Mouse (Mus musculus) macrophage (primary cell): ENCODE results near the gene Asb6. TPM values are rescaled to one million over a fixed set of nuclear protein-coding genes. Genes with fewer than 3 reads are reported as not detected.
A peak's percentile ranks its signal among the peaks of the same experiment; 100 is the strongest.

ENCODE experiments used
- H3K27ac ChIP-seq: fragments of 350-480 bp; formaldehyde crosslinking; 2 replicates; pipeline ENCODE4 v1.9.0; 2021
- H3K36me3 ChIP-seq: fragments of 350-480 bp; formaldehyde crosslinking; 2 replicates; pipeline ENCODE4 v1.9.0; 2021; ENCODE audit errors: inconsistent target
- H3K4me3 ChIP-seq: fragments of 350-480 bp; formaldehyde crosslinking; 2 replicates; pipeline ENCODE4 v1.9.0; 2021; ENCODE audit errors: inconsistent target
- H3K79me2 ChIP-seq: fragments of 350-480 bp; formaldehyde crosslinking; 2 replicates; pipeline ENCODE4 v1.9.0; 2021; ENCODE audit errors: inconsistent target
- WGBS: methylation state at CpG from one replicate; pipeline ENCODE4 v1.1.7; 2026; ENCODE audit warnings: inconsistent platforms; ENCODE audit not compliant: missing documents; 5-methylcytosine and 5-hydroxymethylcytosine counted together
- polyA plus RNA-seq: library from polyadenylated mRNA; stranded (reverse); fragments of 250-400 nt; gene quantifications from 3 replicates; pipeline ENCODE4 v1.2.4, GENCODE M21; 2018; ENCODE audit warnings: inconsistent platforms

Asb6 gene
- polyA plus RNA-seq, 1 experiment from 2014 or later = 20.4 TPM

- H3K36me3 ChIP-seq = no peaks in the 10 kb centered on the region
- WGBS = 68% methylated on average over 8 of the region's 8 CpGs
- H3K4me3 ChIP-seq = no peak overlapping the region
Observed at GRCm38 (mm10) chr2:30848184-30848583, 18.1 kb upstream of the Asb6 start.

DNA sequence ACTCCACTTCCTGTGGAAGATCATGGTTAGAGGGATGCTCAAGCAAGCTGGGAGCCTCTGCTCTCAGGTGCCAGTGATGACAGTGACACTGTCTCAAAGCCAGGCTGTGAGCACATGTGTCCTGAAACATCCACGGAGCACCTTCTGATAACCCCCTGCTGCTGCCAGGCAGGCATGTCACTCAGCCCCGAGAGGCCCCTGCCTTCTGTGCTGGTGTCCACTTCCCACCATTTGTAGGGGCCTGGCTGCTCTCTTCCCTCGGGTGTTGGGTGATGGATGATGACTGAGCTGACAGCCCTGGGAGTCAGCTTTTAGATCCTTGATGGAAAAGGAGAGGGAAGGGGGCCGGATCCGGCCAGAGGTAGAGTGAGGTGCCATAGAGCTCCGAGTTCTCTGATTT lies 16.6 kb upstream of the Asb6 start:
- 45% methylated on average over 4 of the region's 6 CpGs for WGBS
- Histone ChIP-seq H3K4me3 (no peak overlapping the region), H3K27ac (no peak overlapping the region), H3K79me2 (no peaks in the 10 kb centered on the region), H3K36me3 (no peaks in the 10 kb centered on the region)

More at GRCm38 (mm10) chr2:30848184-30848583, 18.1 kb upstream of the Asb6 start:
- no peaks in the 10 kb centered on the region for H3K79me2 ChIP-seq
- H3K27ac ChIP-seq = no peak overlapping the region

GRCm38 (mm10) chr2:30846236-30846635 lies 16.1 kb upstream of the Asb6 start:
- H3K36me3 ChIP-seq = no peaks in the 10 kb centered on the region
- WGBS = 93% methylated on average over 2 of the region's 8 CpGs

GRCm38 (mm10) chr2:30845152-30846070 lies 15.3 kb upstream of the Asb6 start:
- H3K36me3 ChIP-seq = no peaks in the 10 kb centered on the region
- H3K79me2 ChIP-seq = no peaks in the 10 kb centered on the region
- H3K27ac ChIP-seq = no peak overlapping the region
- H3K4me3 ChIP-seq = no peak overlapping the region
- whole genome bisulfite sequencing = 3% methylated on average over 78 of the region's 80 CpGs

More at GRCm38 (mm10) chr2:30846236-30846635, 16.1 kb upstream of the Asb6 start:
- no peaks in the 10 kb centered on the region for H3K79me2 ChIP-seq
- no peak overlapping the region for H3K27ac ChIP-seq
- no peak overlapping the region for H3K4me3 ChIP-seq

DNA sequence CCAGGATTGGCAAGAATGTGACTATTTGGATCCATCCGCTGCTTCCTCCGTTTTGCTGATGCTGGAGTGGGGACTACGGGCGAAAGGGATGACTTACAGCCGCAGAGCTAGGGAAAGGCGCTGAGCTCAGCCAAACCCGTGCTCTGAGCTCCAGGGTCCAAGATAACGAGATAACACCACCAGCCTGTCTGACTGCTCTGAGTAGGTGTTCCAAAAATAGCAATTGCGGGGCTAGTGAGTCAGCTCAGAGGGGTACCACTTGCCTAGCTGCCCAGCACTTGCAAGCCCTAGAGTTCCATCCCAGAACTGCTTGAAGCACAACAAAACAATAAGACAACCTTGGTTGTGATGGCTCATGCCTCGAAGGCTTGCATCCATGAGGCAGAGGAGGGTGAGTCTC lies 12.5 kb upstream of the Asb6 start:
- H3K4me3 ChIP-seq = no peak overlapping the region
- no peaks in the 10 kb centered on the region for H3K79me2 ChIP-seq
- H3K36me3 ChIP-seq = no peaks in the 10 kb centered on the region
- H3K27ac ChIP-seq = no peak overlapping the region
- WGBS = 54% methylated on average over 10 of the region's 10 CpGs

GRCm38 (mm10) chr2:30836238-30836990 lies 6.3 kb upstream of the Asb6 start:
- no peak overlapping the region for H3K4me3 ChIP-seq
- H3K36me3 ChIP-seq = no peaks in the 10 kb centered on the region
- H3K27ac ChIP-seq = no peak overlapping the region
- H3K79me2 ChIP-seq = no peaks in the 10 kb centered on the region
- 43% methylated on average over 21 of the region's 21 CpGs for WGBS

- Histone ChIP-seq H3K4me3 (no peak within 1 kb of the TSS), H3K27ac (no peak within 1 kb of the TSS), H3K79me2 (no peaks in the 10 kb centered on the region), H3K36me3 (no peaks in the 10 kb centered on the region)
- 80% methylated on average over 9 of the region's 10 CpGs for WGBS
Observed at GRCm38 (mm10) chr2:30834373-30835022, 4.4 kb upstream of the Asb6 start, which contains the start of gene Prrx2. TSS of gene Prrx2 (plus strand) at chr2:30834972.

- H3K27ac ChIP-seq = no peak overlapping the region
- no peaks in the 10 kb centered on the region for H3K79me2 ChIP-seq
- no peaks in the 10 kb centered on the region for H3K36me3 ChIP-seq
- WGBS = 79% methylated on average over 5 of the region's 5 CpGs
- H3K4me3 ChIP-seq = no peak overlapping the region
Observed at GRCm38 (mm10) chr2:30833644-30834043, 3.5 kb upstream of the Asb6 start.

- 26% methylated on average over 5 of the region's 5 CpGs for WGBS
- Histone ChIP-seq H3K36me3 (peaks cover 23% of the 10 kb centered on the region), H3K79me2 (peaks cover 27% of the 10 kb centered on the region), H3K27ac (no peak overlapping the region), H3K4me3 (no peak overlapping the region)
Observed at GRCm38 (mm10) chr2:30829315-30829714, 818 bp downstream of the Asb6 start.

DNA sequence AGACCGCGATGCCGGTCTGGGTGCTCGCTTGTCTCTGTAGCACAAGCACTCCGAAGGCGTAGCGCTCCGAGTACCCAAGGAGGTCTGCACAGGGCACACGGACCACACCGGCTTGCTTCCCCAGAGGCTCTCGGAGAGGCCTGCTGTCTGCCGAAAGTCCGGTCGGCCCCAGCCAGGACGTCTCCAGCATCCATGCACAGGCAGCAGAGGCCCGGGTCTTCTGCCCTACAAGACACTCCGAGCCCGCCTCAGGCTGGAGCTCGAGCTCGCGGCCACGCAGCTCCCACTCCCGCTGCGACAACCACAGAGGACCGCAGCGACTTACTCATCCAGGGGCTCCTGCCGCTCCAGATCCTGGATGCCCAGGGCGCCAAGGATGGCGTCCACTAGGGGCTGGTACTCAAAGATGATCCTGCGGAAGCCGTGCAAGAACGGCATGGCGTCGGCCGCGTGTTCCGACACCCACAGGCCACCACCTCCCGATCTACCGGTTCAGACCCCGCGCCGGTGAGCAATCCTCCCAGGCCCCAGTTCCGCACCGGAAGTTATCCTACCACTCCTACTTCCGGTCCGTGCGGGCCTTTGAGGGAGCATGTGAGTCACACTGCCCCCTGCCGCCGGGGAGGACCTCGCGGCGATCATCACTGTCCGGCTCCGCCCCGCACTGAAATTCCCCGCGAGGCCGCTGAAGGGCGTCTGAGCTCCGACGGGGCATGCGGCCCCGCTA lies 2.2 kb downstream of the Asb6 start:
- Histone ChIP-seq H3K4me3 (peak overlapping the region; percentile 95), H3K27ac (peak overlapping the region; percentile 55), H3K79me2 (peaks cover 27% of the 10 kb centered on the region), H3K36me3 (peaks cover 37% of the 10 kb centered on the region)
- WGBS = under 1% methylated on average over 63 of the region's 63 CpGs

GRCm38 (mm10) chr2:30826825-30827748 lies 3.0 kb downstream of the Asb6 start:
- H3K27ac ChIP-seq = peak overlapping the region; percentile 55
- H3K4me3 ChIP-seq = peak overlapping the region; percentile 95
- WGBS = 33% methylated on average over 26 of the region's 26 CpGs

GRCm38 (mm10) chr2:30823385-30824153 lies 6.6 kb downstream of the Asb6 start:
- Histone ChIP-seq H3K79me2 (peaks cover 27% of the 10 kb centered on the region), H3K36me3 (peaks cover 49% of the 10 kb centered on the region), H3K27ac (no peak overlapping the region), H3K4me3 (no peak overlapping the region)
- 96% methylated on average over 13 of the region's 13 CpGs for WGBS

More at GRCm38 (mm10) chr2:30826825-30827748, 3.0 kb downstream of the Asb6 start:
- Histone ChIP-seq H3K36me3 (peaks cover 43% of the 10 kb centered on the region), H3K79me2 (peaks cover 27% of the 10 kb centered on the region)
